Mouse (Mus musculus): ENCODE data around the gene Smad3.

The Smad3 gene

GRCm38 (mm10) chr9:63757865-63758440, at the start of gene Smad3:
Smad3 (minus strand) TSS chr9:63757994.
- peak; percentile 48 for DNase-seq (ENCODE audit: low read depth, low spot score)

DNA sequence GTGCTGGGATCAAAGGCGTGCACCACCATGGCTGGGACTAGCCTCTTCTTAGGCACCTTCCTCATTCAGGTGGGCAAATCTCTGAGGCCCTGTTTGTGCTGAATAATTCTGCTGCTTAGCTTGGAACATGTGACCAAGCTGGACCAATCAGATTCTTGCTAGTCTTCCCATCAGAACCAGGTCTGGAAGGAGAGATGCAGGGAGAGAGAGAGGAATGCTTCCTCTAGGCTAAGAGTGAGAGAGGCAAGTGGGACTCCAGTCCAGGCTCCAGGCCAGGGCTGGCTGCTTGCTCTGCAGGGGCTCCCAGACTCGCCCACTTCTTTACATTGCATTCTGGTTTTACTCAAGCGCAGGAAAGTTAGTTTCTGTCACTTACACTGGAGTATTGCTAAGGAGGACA, 47.1 kb upstream of the Smad3 start:
- DNase-seq (ENCODE audit: low read depth, low spot score), result no peak

DNA sequence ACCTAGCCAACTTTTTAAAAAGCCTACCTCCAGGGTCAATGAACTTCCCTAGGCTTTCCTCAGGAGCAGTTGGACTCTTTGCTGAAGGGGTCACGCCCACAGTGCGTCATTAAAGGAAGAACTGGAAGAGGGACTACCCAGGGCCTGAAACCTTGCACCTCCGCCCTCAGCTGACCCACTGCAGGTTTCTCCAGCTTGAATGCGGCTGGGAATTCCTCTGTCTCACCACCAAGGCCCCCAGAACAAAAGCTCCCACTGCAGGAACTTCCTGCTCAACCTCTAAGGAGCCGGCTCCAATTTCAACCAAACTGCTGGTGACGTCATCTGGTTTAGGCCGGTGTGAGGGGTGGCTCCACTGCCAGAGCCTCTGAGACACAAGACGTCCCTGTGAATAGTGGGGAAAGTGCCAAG, 45.4 kb upstream of the Smad3 start:
- DNase-seq (ENCODE audit: low read depth, low spot score), result no peak

- no peak for DNase-seq (ENCODE audit: low read depth, low spot score)
Observed at GRCm38 (mm10) chr9:63802504-63802903, 44.7 kb upstream of the Smad3 start.

GRCm38 (mm10) chr9:63802080-63802479, 44.3 kb upstream of the Smad3 start:
- no peak for DNase-seq (ENCODE audit: low read depth, low spot score)

DNA sequence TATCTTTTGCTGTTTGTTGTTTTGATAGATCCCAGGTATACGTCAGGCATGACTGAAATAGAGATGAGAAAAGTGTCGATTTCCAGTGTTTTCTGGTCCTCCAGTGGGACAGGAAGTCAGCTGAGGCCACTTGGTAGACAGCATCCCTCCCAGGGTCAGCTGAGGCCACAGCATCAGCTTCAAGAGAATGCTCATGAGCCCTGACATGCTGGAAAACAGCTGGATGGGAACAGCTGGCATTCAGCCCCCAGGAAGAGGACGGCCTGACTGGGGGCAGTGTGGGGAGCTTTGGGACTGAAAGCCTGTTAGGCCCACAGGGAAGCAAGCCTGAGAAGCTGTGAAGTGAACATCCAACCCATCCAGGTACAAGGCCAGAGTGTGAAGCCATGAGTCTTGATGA, 38.6 kb upstream of the Smad3 start:
- DNase-seq (ENCODE audit: low read depth, low spot score), result no peak

- DNase-seq (ENCODE audit: low read depth, low spot score), result no peak
Observed at GRCm38 (mm10) chr9:63793731-63794495, 36.1 kb upstream of the Smad3 start.

DNA sequence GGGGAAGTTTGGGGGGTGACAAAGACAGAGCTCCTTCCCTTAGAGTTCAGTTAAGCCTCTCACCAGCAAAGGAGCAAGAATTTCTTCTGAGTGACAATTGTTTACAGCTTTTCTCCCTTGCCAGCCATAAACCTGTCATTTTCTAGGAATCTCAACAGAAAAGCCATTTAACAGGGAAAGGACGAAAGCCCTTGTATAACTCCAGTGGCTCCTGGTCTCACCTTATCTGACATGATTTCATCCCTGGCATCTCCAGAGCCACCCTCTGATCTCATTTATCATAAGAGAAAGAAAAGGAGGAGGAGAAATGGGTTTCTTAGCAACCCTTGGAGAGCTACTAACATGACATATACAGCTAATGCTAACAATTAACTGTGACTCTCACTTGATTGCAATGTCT, 33.9 kb upstream of the Smad3 start:
- DNase-seq (ENCODE audit: low read depth, low spot score), result no peak

- DNase-seq (ENCODE audit: low read depth, low spot score), result no peak
Observed at GRCm38 (mm10) chr9:63791275-63791674, 33.5 kb upstream of the Smad3 start.

DNA sequence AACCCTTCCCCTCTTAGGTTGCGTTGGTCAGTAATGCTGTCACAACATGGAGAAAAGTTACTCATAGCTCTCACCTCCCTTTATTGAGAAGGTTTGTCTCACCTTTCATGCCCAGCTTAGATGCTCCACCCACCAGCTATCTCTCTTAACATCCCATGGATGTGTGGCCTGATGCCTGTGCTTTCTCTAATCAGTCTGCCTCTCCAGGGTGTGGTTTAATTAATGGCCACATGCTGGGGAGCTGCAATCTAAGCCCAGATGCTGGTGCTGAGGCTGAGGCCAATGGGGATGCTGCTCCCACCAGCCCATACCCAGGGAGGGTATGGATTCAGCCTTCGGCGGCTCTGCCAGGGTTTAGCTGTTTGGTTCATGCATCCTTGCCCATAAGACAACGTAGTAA, 32.4 kb upstream of the Smad3 start:
- no peak for DNase-seq (ENCODE audit: low read depth, low spot score)

GRCm38 (mm10) chr9:63789386-63789785, 31.6 kb upstream of the Smad3 start:
- DNase-seq (ENCODE audit: low read depth, low spot score), result no peak

DNA sequence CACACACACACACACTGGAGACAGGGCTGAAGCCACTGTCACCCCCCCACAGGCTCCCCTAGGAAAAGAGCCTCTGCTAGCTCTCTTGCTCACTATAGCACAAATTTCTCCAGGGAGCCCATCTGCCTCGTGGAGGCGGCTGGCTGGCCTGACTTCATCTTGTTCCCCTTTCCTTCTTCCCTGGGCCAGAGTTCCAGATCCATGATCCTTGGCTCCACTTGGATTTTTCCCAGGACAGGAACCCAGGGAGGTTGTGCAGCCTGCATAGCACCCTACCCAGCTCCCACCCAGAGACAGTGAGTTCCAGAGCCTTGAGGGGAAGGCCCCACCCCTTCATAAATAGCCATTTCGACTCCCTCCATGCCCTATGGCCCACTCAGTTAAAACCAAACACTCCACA, 29.8 kb upstream of the Smad3 start:
- DNase-seq (ENCODE audit: low read depth, low spot score), result no peak

DNA sequence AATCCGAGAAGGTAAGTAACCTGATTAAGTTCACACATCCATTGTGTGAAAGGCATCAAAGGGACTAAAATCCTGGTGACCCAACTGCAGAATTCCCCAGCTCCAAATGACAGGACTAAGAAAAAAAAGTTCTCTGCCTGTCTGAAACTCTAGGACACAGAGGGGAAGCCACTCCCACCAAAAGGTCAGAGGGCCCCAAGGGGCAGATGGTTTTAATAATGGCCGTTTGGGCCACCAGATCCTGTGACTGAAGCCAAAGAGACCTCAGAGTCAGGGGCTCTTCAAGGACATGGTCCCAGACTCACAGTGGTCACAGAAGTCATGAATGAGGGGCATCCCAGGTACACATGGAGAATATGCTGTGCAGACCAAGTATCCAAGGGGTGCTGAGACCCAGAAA, 29.3 kb upstream of the Smad3 start:
- DNase-seq (ENCODE audit: low read depth, low spot score), result no peak

- DNase-seq (ENCODE audit: low read depth, low spot score), result no peak
Observed at GRCm38 (mm10) chr9:63786026-63786670, 28.4 kb upstream of the Smad3 start.

GRCm38 (mm10) chr9:63785492-63785891, 27.7 kb upstream of the Smad3 start:
- DNase-seq (ENCODE audit: low read depth, low spot score), result no peak

- DNase-seq (ENCODE audit: low read depth, low spot score), result no peak
Observed at GRCm38 (mm10) chr9:63784597-63784996, 26.8 kb upstream of the Smad3 start.

DNA sequence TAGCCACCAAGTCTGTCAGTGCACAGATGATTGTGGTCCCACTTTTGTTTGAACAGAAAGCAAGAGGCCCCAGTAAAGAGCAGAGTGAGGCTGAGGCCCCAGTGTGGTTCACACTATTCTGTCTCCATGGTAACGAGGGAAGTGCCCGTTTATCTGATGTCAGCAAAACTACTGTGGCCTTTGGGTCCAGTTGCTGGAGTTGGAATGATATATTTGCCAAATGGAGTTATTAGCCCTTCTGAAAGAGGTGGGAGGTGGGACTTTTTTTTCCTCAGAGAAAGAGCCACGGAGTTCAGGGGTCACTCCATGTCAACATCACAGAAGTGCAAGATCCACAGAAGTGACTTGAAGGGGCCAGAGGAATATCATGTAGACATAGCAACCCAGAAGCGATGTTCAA, 24.9 kb upstream of the Smad3 start:
- DNase-seq (ENCODE audit: low read depth, low spot score), result no peak

- DNase-seq (ENCODE audit: low read depth, low spot score), result no peak
Observed at GRCm38 (mm10) chr9:63781714-63782464, 24.1 kb upstream of the Smad3 start.

DNA sequence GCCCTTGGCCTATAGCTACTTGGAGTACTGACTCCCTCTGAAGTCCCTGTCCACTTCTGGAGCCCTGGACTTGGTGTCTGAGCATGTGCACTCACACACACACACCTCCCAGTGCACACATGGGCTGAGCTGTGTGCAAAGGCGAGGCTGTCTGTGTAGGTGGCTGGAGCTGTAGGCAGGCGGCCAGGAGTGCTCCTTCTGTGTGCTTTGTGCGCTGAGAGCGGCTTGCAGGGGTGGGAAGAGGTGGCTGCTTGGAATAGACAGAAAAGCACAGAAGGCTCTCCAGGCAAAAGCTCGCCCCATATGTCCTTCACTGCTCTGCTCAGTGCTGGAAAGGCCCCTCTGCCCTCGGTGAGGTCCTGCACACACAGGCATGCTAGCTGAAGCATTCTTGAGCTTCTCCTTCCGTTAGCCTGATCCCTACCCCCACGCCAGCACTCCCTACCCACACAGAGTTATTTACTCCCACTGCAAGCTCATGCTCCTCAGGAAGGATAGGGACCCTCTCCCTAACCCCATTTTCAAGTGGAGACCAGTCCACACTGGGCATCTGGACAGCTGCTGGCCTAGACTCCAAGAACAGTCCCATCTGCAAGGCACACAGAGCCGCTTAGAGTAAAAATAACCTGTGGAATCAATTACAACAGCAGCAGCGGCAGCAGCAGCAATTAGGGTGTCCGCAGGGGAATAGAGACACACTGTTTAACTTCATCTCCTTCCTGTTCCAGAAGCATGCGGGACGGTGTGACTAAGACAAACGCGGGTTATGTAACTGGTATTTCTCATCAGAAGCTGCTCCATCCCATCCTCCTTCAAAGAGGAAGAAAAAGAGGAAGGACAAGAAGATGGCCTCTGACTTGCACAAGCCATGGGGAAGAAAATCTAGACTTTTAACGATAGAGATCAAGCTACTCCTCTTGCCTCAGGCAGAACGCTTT, 22.4 kb upstream of the Smad3 start:
- DNase-seq (ENCODE audit: low read depth, low spot score), result no peak

GRCm38 (mm10) chr9:63776735-63777134, 18.9 kb upstream of the Smad3 start:
- no peak for DNase-seq (ENCODE audit: low read depth, low spot score)

GRCm38 (mm10) chr9:63774854-63775483, 17.2 kb upstream of the Smad3 start:
- DNase-seq (ENCODE audit: low read depth, low spot score), result no peak

All from retina, adult 2 months (tissue).